Mouse (Mus musculus): ENCODE results near the gene Rnh1.

DNA sequence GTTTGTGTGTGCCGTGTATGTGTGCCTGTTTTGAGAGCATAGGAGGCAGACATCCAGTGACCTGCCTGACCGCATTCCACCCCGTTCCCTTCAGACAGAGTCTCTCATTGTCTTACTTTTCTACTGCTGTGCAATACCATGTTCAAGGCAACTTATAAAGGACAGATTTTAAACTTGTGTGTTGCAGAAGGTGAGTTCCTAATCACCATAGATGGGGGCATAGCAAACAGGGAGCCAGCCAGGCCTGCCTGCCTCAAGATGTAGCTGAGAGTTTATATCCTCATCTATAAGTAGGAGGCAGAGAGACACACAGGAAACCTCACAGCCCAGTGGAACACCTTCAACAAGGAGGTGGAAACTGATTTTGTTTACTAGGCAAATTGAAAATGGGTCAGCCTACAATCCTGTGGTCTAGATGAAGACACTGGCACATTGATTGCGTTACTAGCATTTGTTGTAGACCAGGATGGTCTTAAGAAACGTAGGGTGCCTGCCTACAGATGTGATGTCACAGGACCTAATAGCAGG, 730 bp upstream of the Rnh1 start:
- TF ChIP-seq CTCF (IDR thresholded peaks at IDR 0.05; ENCODE audit: extremely low read depth, insufficient read depth, low read length) (no peak), POLR2A (IDR thresholded peaks at IDR 0.05; ENCODE audit: extremely low read depth, insufficient read depth, low read length) (no peak)

Measured in cortical plate, adult 2 months (tissue).